Mouse (Mus musculus) lung, adult 2 months (tissue): ENCODE results near the gene Gtf2a2.
"Not testable (repeated sequence)": the region's sequence is repeated elsewhere in the genome, so short reads cannot be mapped to it uniquely, and the experiment has no call there.

ENCODE experiments used
- CTCF ChIP-seq: fragments of 200-500 bp; IDR thresholded peaks from 2 replicates; pipeline ENCODE4 v1.5.1; 2011; ENCODE audit warnings: mild to moderate bottlenecking, low read length, control low read depth; ENCODE audit not compliant: insufficient read depth
- POLR2A ChIP-seq: fragments of 200-500 bp; IDR thresholded peaks from 2 replicates; pipeline ENCODE4 v1.6.1; 2011; ENCODE audit warnings: low read depth, mild to moderate bottlenecking, control low read depth, low read length, borderline replicate concordance; ENCODE audit errors: extremely low read depth

- TF ChIP-seq CTCF, POLR2A: not testable (repeated sequence)
These were observed 11.3 kb downstream of the Gtf2a2 start for GRCm38 (mm10) chr9:70023615-70024014.
